Comparison of ENCODE assay signal across 18 mouse cellular contexts in the genomic region with DNA sequence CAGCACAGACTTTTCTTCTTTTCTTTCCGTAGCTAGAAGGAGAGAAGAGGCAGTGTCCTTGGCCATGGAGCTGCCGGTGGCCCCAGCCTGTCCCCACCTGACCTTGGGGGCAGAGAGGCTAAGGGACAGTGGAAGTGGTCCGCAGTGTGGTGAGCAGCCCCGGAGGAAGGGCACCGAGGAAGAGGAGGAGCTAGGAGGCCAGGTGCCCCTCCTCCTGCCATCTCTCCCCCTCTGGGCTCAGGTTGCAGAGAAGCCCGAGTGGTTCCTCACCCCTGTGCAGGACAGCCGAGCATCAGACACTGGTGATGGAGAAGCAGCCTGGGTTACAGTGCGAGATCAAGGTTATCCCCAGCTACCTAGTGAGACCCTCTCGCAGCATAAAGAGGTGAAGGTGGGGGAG. TPM values are rescaled to one million over a fixed set of nuclear protein-coding genes. Genes with fewer than 3 reads are reported as not detected.
A peak's percentile ranks its signal among the peaks of the same experiment; 100 is the strongest.
DNase-seq lines count a peak whose midpoint lies in the region; ATAC-seq and TF ChIP-seq lines count a peak whose summit lies in the region.
"Had no signal": no experiment of that assay in that cellular context is flagged by ENCODE, and none has a peak within 500 bp of the region (broad histone marks: within the 10 kb centered on the region; RNA-seq: fewer than 3 reads in every experiment).

A gene (minus strand): TSS at position 167 of the 400 bp plus-strand sequence.

- no peak for DNase-seq in hindbrain, embryonic 11.5 days (ENCODE audit: low spot score)
- DNase-seq in lung, embryonic 14.5 days = no peak
- no peak for DNase-seq in lung, postnatal 36 days
- DNase-seq in layer of hippocampus, postnatal 36 days = no peak
- DNase-seq: adrenal gland, postnatal 36 days; cerebellum, postnatal 10 days; gastrocnemius, postnatal 14 days; kidney, adult 2 months; lung, postnatal 4 days; right cerebral cortex, postnatal 25 days; thymus, adult 2 months had no signal

- no peak within 1 kb of the TSS; the same call in 1 of the 2 replicates for H3K4me2 ChIP-seq in hindbrain, embryonic 11.5 days (replicated peaks; ENCODE audit: low read depth, low read length)
- H3K4me2 ChIP-seq in hindbrain, embryonic 16.5 days (ENCODE audit: low read length) = no peak within 1 kb of the TSS
- peak within 1 kb of the TSS; percentile 27; the same call in 1 of the 2 replicates for H3K4me2 ChIP-seq in lung, embryonic 14.5 days
- H3K4me2 ChIP-seq in embryonic facial prominence, embryonic 12.5 days (replicated peaks) = peak within 1 kb of the TSS; percentile 43
- H3K4me2 ChIP-seq in limb, embryonic 13.5 days (replicated peaks) = peak within 1 kb of the TSS; percentile 49
- H3K4me2 ChIP-seq: heart, embryonic 15.5 days; midbrain, embryonic 15.5 days had no signal

- WGBS in hindbrain, embryonic 11.5 days = 16% methylated on average over 9 of the region's 9 CpGs
- 28% methylated on average over 9 of the region's 9 CpGs for WGBS in hindbrain, embryonic 16.5 days
- WGBS in lung, embryonic 14.5 days = 18% methylated on average over 9 of the region's 9 CpGs
- WGBS in embryonic facial prominence, embryonic 12.5 days = 11% methylated on average over 9 of the region's 9 CpGs
- WGBS in limb, embryonic 13.5 days = 11% methylated on average over 9 of the region's 9 CpGs

- ATAC-seq in hindbrain, embryonic 11.5 days (ENCODE audit: low FRiP score) = no peak
- ATAC-seq in hindbrain, embryonic 16.5 days = no peak
- no peak for ATAC-seq in lung, embryonic 14.5 days (ENCODE audit: insufficient read depth)
- ATAC-seq in embryonic facial prominence, embryonic 12.5 days (ENCODE audit: insufficient number of reproducible peaks, insufficient read depth, low FRiP score, low TSS enrichment) = no peak
- ATAC-seq in limb, embryonic 13.5 days (ENCODE audit: low FRiP score, low read depth) = no peak
- ATAC-seq in frontal cortex, adult (ENCODE audit: low TSS enrichment) = no peak
- ATAC-seq: forebrain, embryonic 16.5 days; midbrain, embryonic 15.5 days had no signal

- no peak within 1 kb of the TSS for H3K27ac ChIP-seq in hindbrain, embryonic 11.5 days (ENCODE audit: low read depth, low read length)
- no peak within 1 kb of the TSS for H3K27ac ChIP-seq in hindbrain, embryonic 16.5 days (ENCODE audit: low read depth, low read length)
- no peak within 1 kb of the TSS for H3K27ac ChIP-seq in lung, embryonic 14.5 days (ENCODE audit: low read depth)
- H3K27ac ChIP-seq in embryonic facial prominence, embryonic 12.5 days = no peak within 1 kb of the TSS
- no peak within 1 kb of the TSS for H3K27ac ChIP-seq in limb, embryonic 13.5 days
- H3K27ac ChIP-seq: heart, embryonic 15.5 days; midbrain, embryonic 15.5 days had no signal

- H3K4me1 ChIP-seq in hindbrain, embryonic 11.5 days (replicated peaks; ENCODE audit: control insufficient read depth, insufficient read depth, low read length) = no peaks in the 10 kb centered on the region
- no peaks in the 10 kb centered on the region for H3K4me1 ChIP-seq in hindbrain, embryonic 16.5 days (ENCODE audit: control insufficient read depth, insufficient read depth, low read depth, low read length)
- H3K4me1 ChIP-seq in lung, embryonic 14.5 days (ENCODE audit: insufficient read depth) = no peaks in the 10 kb centered on the region
- H3K4me1 ChIP-seq in embryonic facial prominence, embryonic 12.5 days = 0 out of 2 replicates have a peak, but pooled peaks cover 5% of the 10 kb centered on the region
- peaks cover 4% of the 10 kb centered on the region for H3K4me1 ChIP-seq in limb, embryonic 13.5 days
- H3K4me1 ChIP-seq: midbrain, embryonic 15.5 days had no signal

- no peaks in the 10 kb centered on the region for H3K27me3 ChIP-seq in hindbrain, embryonic 11.5 days (ENCODE audit: control insufficient read depth, insufficient read depth, low read length)
- no peaks in the 10 kb centered on the region for H3K27me3 ChIP-seq in hindbrain, embryonic 16.5 days (replicated peaks; ENCODE audit: control insufficient read depth, insufficient read depth, low read length)
- no peaks in the 10 kb centered on the region for H3K27me3 ChIP-seq in lung, embryonic 14.5 days (ENCODE audit: insufficient read depth, low read length)
- H3K27me3 ChIP-seq in embryonic facial prominence, embryonic 12.5 days = no peaks in the 10 kb centered on the region
- no peaks in the 10 kb centered on the region for H3K27me3 ChIP-seq in limb, embryonic 13.5 days
- H3K27me3 ChIP-seq: heart, embryonic 15.5 days; midbrain, embryonic 15.5 days had no signal

- no peaks in the 10 kb centered on the region for H3K36me3 ChIP-seq in hindbrain, embryonic 11.5 days (ENCODE audit: control insufficient read depth, insufficient read depth, low read length)
- H3K36me3 ChIP-seq in hindbrain, embryonic 16.5 days (ENCODE audit: control insufficient read depth, insufficient read depth, low read length) = no peaks in the 10 kb centered on the region
- no peaks in the 10 kb centered on the region for H3K36me3 ChIP-seq in lung, embryonic 14.5 days (ENCODE audit: insufficient read depth)
- no peaks in the 10 kb centered on the region for H3K36me3 ChIP-seq in embryonic facial prominence, embryonic 12.5 days
- no peaks in the 10 kb centered on the region for H3K36me3 ChIP-seq in limb, embryonic 13.5 days
- H3K36me3 ChIP-seq: heart, embryonic 15.5 days; midbrain, embryonic 15.5 days had no signal

- no peak for TF ChIP-seq CTCF in lung, embryonic 14.5 days (IDR thresholded peaks at IDR 0.05; ENCODE audit: low read depth)

- peak within 1 kb of the TSS; percentile 24; the same call in 1 of the 2 replicates for H3K9ac ChIP-seq in hindbrain, embryonic 11.5 days (ENCODE audit: low read depth, low read length)
- H3K9ac ChIP-seq in hindbrain, embryonic 16.5 days (ENCODE audit: low read depth, low read length) = no peak within 1 kb of the TSS
- H3K9ac ChIP-seq in lung, embryonic 14.5 days = no peak within 1 kb of the TSS
- H3K9ac ChIP-seq in embryonic facial prominence, embryonic 12.5 days = no peak within 1 kb of the TSS
- H3K9ac ChIP-seq in limb, embryonic 13.5 days = 0 out of 2 replicates have a peak within 1 kb of the TSS, but pooled peaks have one; percentile 43
- H3K9ac ChIP-seq: heart, embryonic 15.5 days; midbrain, embryonic 15.5 days had no signal

- no peaks in the 10 kb centered on the region for H3K9me3 ChIP-seq in hindbrain, embryonic 11.5 days (ENCODE audit: control insufficient read depth, low read length)
- no peaks in the 10 kb centered on the region for H3K9me3 ChIP-seq in hindbrain, embryonic 16.5 days (ENCODE audit: control insufficient read depth, low read length)
- no peaks in the 10 kb centered on the region for H3K9me3 ChIP-seq in lung, embryonic 14.5 days (ENCODE audit: low read depth, low read length)
- no peaks in the 10 kb centered on the region for H3K9me3 ChIP-seq in embryonic facial prominence, embryonic 12.5 days
- peaks cover 2% of the 10 kb centered on the region; the same call in 1 of the 2 replicates for H3K9me3 ChIP-seq in limb, embryonic 13.5 days
- H3K9me3 ChIP-seq: heart, embryonic 15.5 days; midbrain, embryonic 15.5 days had no signal

- no peak within 1 kb of the TSS for H3K4me3 ChIP-seq in hindbrain, embryonic 11.5 days (ENCODE audit: low read depth, low read length)
- H3K4me3 ChIP-seq in hindbrain, embryonic 16.5 days (ENCODE audit: low read length) = no peak within 1 kb of the TSS
- no peak within 1 kb of the TSS; the same call in 1 of the 2 replicates for H3K4me3 ChIP-seq in lung, embryonic 14.5 days (ENCODE audit: low read depth, low read length)
- H3K4me3 ChIP-seq in embryonic facial prominence, embryonic 12.5 days = peak within 1 kb of the TSS; percentile 26
- peak within 1 kb of the TSS; percentile 30 for H3K4me3 ChIP-seq in limb, embryonic 13.5 days
- H3K4me3 ChIP-seq: heart, embryonic 15.5 days; midbrain, embryonic 15.5 days had no signal

RNA-seq across cellular contexts. Expression of the gene that starts here (rescaled TPM):
- polyA plus RNA-seq in hindbrain, embryonic 11.5 days (2014; fragmentation: Nextera tagmentation; extraction: Ambion mirVana) = 1.6 and 2.4 TPM in 2 replicates
- polyA plus RNA-seq in hindbrain, embryonic 16.5 days (2015; fragmentation: Nextera tagmentation; extraction: Ambion mirVana) = 2.9 and 3.4 TPM in 2 replicates
- 3.2 and 3.8 TPM in 2 replicates for polyA plus RNA-seq in lung, embryonic 14.5 days (2014; fragmentation: Nextera tagmentation; extraction: Ambion mirVana)
- polyA plus RNA-seq in embryonic facial prominence, embryonic 12.5 days (2016; fragmentation: Nextera tagmentation; extraction: Ambion mirVana) = 4.7 and 5.1 TPM in 2 replicates
- polyA plus RNA-seq in limb, embryonic 13.5 days (2015; fragmentation: Nextera tagmentation; extraction: Ambion mirVana) = 4.4 and 4.5 TPM in 2 replicates
- 1 to 10 TPM; 1.4 to 1.7 TPM for total RNA-seq in layer of hippocampus, postnatal 36 days (2021)

Comparison
In these comparisons a context has a peak if more than half of its experiments do, and no peak if none do; other contexts are left out.
1. H3K9ac ChIP-seq: peak in hindbrain, embryonic 11.5 days (single experiment) and limb, embryonic 13.5 days (single experiment); none in hindbrain, embryonic 16.5 days (single experiment), lung, embryonic 14.5 days (single experiment) and embryonic facial prominence, embryonic 12.5 days (single experiment).
2. H3K4me2 ChIP-seq: peak in lung, embryonic 14.5 days (single experiment), embryonic facial prominence, embryonic 12.5 days (single experiment) and limb, embryonic 13.5 days (single experiment); none in hindbrain, embryonic 11.5 days (single experiment) and hindbrain, embryonic 16.5 days (single experiment).
3. H3K4me3 ChIP-seq: peak in embryonic facial prominence, embryonic 12.5 days (single experiment) and limb, embryonic 13.5 days (single experiment); none in hindbrain, embryonic 11.5 days (single experiment), hindbrain, embryonic 16.5 days (single experiment) and lung, embryonic 14.5 days (single experiment).